Mouse (Mus musculus) ES-E14 (cell line): ENCODE results near the gene 2410004P03Rik. TPM values are rescaled to one million over a fixed set of nuclear protein-coding genes. Genes with fewer than 3 reads are reported as not detected.

Experiments used
- DNase-seq: peaks from one replicate; pipeline ENCODE4 v3.0.0-alpha.2; 2013; ENCODE audit warnings: low read depth, low spot score
- H3K27ac ChIP-seq: 2 replicates; pipeline ENCODE4 v1.5.1; 2012; ENCODE audit warnings: low read depth, mild to moderate bottlenecking, low read length, moderate library complexity, mixed read lengths; ENCODE audit not compliant: poor library complexity, insufficient read depth, severe bottlenecking
- H3K36me3 ChIP-seq: 2 replicates; pipeline ENCODE4 v1.6.1; 2012; ENCODE audit warnings: mild to moderate bottlenecking, low read length, moderate library complexity, mixed read lengths; ENCODE audit not compliant: control insufficient read depth, poor library complexity, insufficient read depth, severe bottlenecking
- H3K4me1 ChIP-seq, 2 experiments: fragments of 150-350 bp in 1 of 2; sonication (generic) in 1 of 2; 2 replicates each; pipeline ENCODE4 v1.6.1; 2012; ENCODE audit warnings: low read length in 2 of 2, mild to moderate bottlenecking in 1 of 2, mixed read lengths in 1 of 2; ENCODE audit not compliant: control insufficient read depth in 2 of 2, insufficient read depth in 2 of 2, poor library complexity in 1 of 2
- H3K4me3 ChIP-seq, 2 experiments: fragments of 150-350 bp in 1 of 2; sonication (generic) in 1 of 2; 2 replicates each; pipeline ENCODE4 v1.5.1; 2012; ENCODE audit warnings: low read length in 2 of 2, low read depth in 1 of 2, mild to moderate bottlenecking in 1 of 2, mixed read lengths in 1 of 2; ENCODE audit not compliant: insufficient read depth in 1 of 2, poor library complexity in 1 of 2, severe bottlenecking in 1 of 2
- H3K9ac ChIP-seq: 2 replicates; pipeline ENCODE4 v1.6.1; 2012; ENCODE audit warnings: low read depth, mild to moderate bottlenecking, low read length, mixed read lengths; ENCODE audit not compliant: poor library complexity, insufficient read depth, severe bottlenecking
- H3K9me3 ChIP-seq: fragments of 150-350 bp; sonication (generic); 2 replicates; pipeline ENCODE4 v1.6.1; 2012; ENCODE audit warnings: low read depth, mild to moderate bottlenecking, low read length; ENCODE audit not compliant: control insufficient read depth, insufficient read depth
- CHD2 ChIP-seq: IDR thresholded peaks from 2 replicates; pipeline ENCODE4 v1.6.1; 2014; ENCODE audit warnings: mild to moderate bottlenecking, low read depth, low read length, inconsistent platforms
- HCFC1 ChIP-seq: IDR thresholded peaks from 2 replicates; pipeline ENCODE4 v1.6.1; 2012; ENCODE audit warnings: low read length, inconsistent platforms, borderline replicate concordance; ENCODE audit not compliant: insufficient read depth
- MAFK ChIP-seq: IDR thresholded peaks from 2 replicates; pipeline ENCODE4 v1.6.1; 2014; ENCODE audit warnings: mild to moderate bottlenecking, low read depth, low read length, inconsistent platforms; ENCODE audit not compliant: insufficient read depth
- ZC3H11A ChIP-seq: IDR thresholded peaks from 2 replicates; pipeline ENCODE4 v1.6.1; 2012; ENCODE audit warnings: low read depth, mild to moderate bottlenecking, inconsistent platforms, low read length, borderline replicate concordance
- ZNF384 ChIP-seq: IDR thresholded peaks from 2 replicates; pipeline ENCODE4 v1.6.1; 2012; ENCODE audit warnings: low read depth, low read length, inconsistent platforms
- in situ Hi-C, 2 experiments: fragments of 600-800 bp; cut with MboI; formaldehyde crosslinking; loops; one replicate each; pipeline ENCODE4 v1.15.1; 2025; ENCODE audit warnings: low sequenced_read_pairs in 2 of 2, inconsistent platforms in 1 of 2; ENCODE audit not compliant: unreplicated experiment in 2 of 2
- total RNA-seq: library from RNA; depleted of rRNA; stranded (reverse); fragments of 300-350 nt; gene quantifications from 2 replicates; pipeline ENCODE4 v1.2.3, GENCODE M21; 2012

Gene 2410004P03Rik
- total RNA-seq, 1 experiment = 0.40 TPM

- in situ Hi-C loops = loop anchor here in 1 of 2 experiments (25.0 kb wide), 1 partner anchor 163 kb away; no protein-coding TSS in a partner anchor
- TF ChIP-seq CHD2 (no peak), HCFC1 (no peak), ZNF384 (no peak), ZC3H11A (no peak), MAFK (no peak)
- Histone ChIP-seq H3K4me1 (no peaks in the 10 kb centered on the region), H3K36me3 (no peaks in the 10 kb centered on the region), H3K27ac (no peak overlapping the region), H3K9ac (no peak overlapping the region), H3K9me3 (no peaks in the 10 kb centered on the region), H3K4me3 (no peak overlapping the region)
- no peak for DNase-seq
Measured at GRCm38 (mm10) chr12:17048979-17049612, 37.6 kb upstream of the 2410004P03Rik start.

- H3K9ac ChIP-seq = no peak overlapping the region
- H3K36me3 ChIP-seq = no peaks in the 10 kb centered on the region
- no peak overlapping the region for H3K27ac ChIP-seq
- no peak overlapping the region for H3K4me3 ChIP-seq
- DNase-seq = peak; percentile 54
- in situ Hi-C loops = loop anchor here in 1 of 2 experiments (25.0 kb wide), 1 partner anchor 169 kb away; no protein-coding TSS in a partner anchor
- no peak for TF ChIP-seq ZNF384
- no peak for TF ChIP-seq ZC3H11A
- TF ChIP-seq HCFC1 = no peak
- TF ChIP-seq MAFK = no peak
- no peak for TF ChIP-seq CHD2
- H3K4me1 ChIP-seq = peaks cover 0 to 8% of the 10 kb centered on the region in 2 experiments; a peak in 2 of 4 replicates
- no peaks in the 10 kb centered on the region for H3K9me3 ChIP-seq
Measured at GRCm38 (mm10) chr12:17043311-17043710, 31.8 kb upstream of the 2410004P03Rik start.

- in situ Hi-C loops = loop anchor here in 1 of 2 experiments (25.0 kb wide), 1 partner anchor 172 kb away; no protein-coding TSS in a partner anchor
Measured at GRCm38 (mm10) chr12:17040567-17040966, 29.0 kb upstream of the 2410004P03Rik start.

GRCm38 (mm10) chr12:17039415-17039814 lies 27.9 kb upstream of the 2410004P03Rik start:
- in situ Hi-C loops = loop anchor here in 1 of 2 experiments (25.0 kb wide), 1 partner anchor 173 kb away; no protein-coding TSS in a partner anchor
- Histone ChIP-seq H3K27ac (no peak overlapping the region), H3K9me3 (no peaks in the 10 kb centered on the region), H3K9ac (no peak overlapping the region), H3K4me3 (no peak overlapping the region), H3K4me1 (peaks cover 0 to 8% of the 10 kb centered on the region in 2 experiments; a peak in 2 of 4 replicates), H3K36me3 (no peaks in the 10 kb centered on the region)
- TF ChIP-seq CHD2 = no peak
- no peak for TF ChIP-seq MAFK
- TF ChIP-seq ZNF384 = no peak
- TF ChIP-seq ZC3H11A = no peak
- TF ChIP-seq HCFC1 = no peak
- DNase-seq = no peak

More at GRCm38 (mm10) chr12:17040567-17040966, 29.0 kb upstream of the 2410004P03Rik start:
- TF ChIP-seq ZC3H11A = no peak
- no peak for TF ChIP-seq HCFC1
- no peak for TF ChIP-seq CHD2
- TF ChIP-seq ZNF384 = no peak
- no peak for TF ChIP-seq MAFK
- Histone ChIP-seq H3K36me3 (no peaks in the 10 kb centered on the region), H3K27ac (no peak overlapping the region), H3K9me3 (no peaks in the 10 kb centered on the region), H3K4me3 (no peak overlapping the region), H3K4me1 (peaks cover 0 to 8% of the 10 kb centered on the region in 2 experiments; a peak in 2 of 4 replicates), H3K9ac (no peak overlapping the region)
- no peak for DNase-seq

- in situ Hi-C loops = loop anchor here in 1 of 2 experiments (25.0 kb wide), 1 partner anchor 174 kb away; no protein-coding TSS in a partner anchor
- Histone ChIP-seq H3K4me3 (no peak overlapping the region), H3K36me3 (no peaks in the 10 kb centered on the region), H3K4me1 (peaks cover 0 to 6% of the 10 kb centered on the region in 2 experiments; a peak in 2 of 4 replicates), H3K27ac (no peak overlapping the region), H3K9ac (no peak overlapping the region), H3K9me3 (no peaks in the 10 kb centered on the region)
- no peak for DNase-seq
- no peak for TF ChIP-seq ZNF384
- TF ChIP-seq HCFC1 = no peak
- TF ChIP-seq ZC3H11A = no peak
- TF ChIP-seq MAFK = no peak
- TF ChIP-seq CHD2 = no peak
Measured at GRCm38 (mm10) chr12:17038246-17038645, 26.7 kb upstream of the 2410004P03Rik start.
